Mouse (Mus musculus) v-Abl transformed pro-B cells (cell line): ENCODE measurements around the gene Cntfr.
"Not testable (repeated sequence)": the region's sequence is repeated elsewhere in the genome, so short reads cannot be mapped to it uniquely, and the experiment has no call there.

Source experiments
- in situ Hi-C, 2 experiments: fragments of 400-800 bp; cut with MboI; formaldehyde crosslinking; loops; one replicate each; pipeline ENCODE4 v1.15.1; 2025; ENCODE audit not compliant: unreplicated experiment in 2 of 2

The Cntfr gene

DNA sequence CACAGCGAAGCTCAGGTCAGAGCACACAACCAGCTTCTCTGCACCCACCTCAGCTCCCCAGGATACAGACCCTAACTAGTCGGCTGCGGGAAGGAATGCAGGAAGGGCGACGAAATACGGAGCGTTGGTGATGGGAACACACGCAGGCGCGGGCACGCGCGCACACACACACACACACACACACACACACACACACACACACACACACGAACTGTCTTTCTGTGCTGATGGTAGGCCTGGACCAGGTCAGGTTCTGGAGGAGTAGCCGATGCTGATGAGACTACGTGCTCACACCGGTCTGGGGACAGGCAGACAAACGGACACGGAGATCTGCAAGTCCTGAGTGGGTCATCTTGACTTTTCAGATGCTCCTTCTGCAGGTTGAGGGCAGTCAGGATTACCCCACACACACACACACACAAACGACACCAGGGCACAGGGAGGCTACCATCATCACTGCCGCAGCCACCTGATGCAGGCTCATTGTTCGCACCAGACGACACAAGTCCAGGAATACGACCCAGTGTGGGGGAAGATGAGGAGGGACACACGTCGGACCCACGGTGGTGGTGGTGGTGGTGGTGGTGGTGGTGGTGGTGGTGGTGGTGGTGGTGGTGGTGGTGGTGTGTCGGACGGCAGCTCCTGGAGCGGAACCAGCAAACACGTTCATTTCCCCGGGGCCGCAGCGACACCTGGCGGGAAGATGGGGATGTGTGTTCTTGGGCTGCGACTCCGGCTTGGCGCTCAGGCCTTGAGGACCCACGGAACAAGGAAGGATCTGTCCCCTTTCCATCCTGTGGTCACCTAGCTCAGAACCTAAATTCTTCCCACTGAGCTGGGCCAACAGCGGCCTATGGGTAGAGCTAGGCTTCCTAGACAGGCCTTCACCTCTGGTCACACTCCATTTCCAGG is at the start of gene Cntfr:
TSS of gene Cntfr (minus strand) at position 160 of the 912 bp plus-strand sequence.
- in situ Hi-C loops = not testable (repeated sequence)

DNA sequence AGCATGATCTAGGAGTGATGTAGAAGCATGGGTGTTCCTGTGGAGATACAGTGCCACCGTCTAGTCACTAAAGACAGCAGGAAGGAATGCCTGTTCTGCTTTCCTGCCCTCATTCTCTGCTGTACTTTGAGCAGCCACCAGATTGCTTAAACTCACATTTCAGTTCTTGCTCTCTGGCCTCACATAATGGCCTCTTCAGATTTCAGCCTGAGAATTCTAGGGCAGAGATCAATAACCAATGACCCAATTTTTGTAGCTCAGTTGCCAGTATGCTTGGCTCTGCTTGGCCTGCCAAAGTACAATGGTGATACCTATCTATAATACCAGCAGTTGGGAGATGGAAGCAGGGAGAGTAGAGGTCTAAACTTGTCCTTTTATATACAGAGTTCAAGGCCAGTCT is 48.1 kb upstream of the Cntfr start:
- in situ Hi-C loops = loop anchor here in 1 of 2 experiments (25.0 kb wide), 1 partner anchor 1033 kb away; the partner anchor contains the start of genes Aptx and Dnaja1

DNA sequence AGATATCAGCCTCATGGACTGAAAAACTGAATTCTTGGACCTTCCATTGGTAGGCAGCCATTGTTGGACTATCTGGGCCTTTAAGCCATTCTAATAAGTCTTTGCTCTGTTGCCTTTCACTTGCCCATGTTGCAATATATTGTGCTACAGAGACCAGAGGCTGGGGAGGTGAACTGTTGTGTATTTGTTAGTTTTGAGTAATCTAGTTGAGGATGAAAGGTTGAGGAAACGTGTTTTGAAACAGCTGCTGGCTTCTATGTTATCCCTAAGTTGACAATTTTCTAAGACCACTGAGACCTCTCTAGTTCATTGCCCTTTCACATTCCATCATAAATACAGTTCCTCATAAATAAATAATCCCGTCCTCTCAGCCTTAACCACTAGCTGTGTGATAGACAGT is 47.2 kb upstream of the Cntfr start:
- in situ Hi-C loops = loop anchor here in 1 of 2 experiments (25.0 kb wide), 1 partner anchor 1032 kb away; the partner anchor contains the start of genes Aptx and Dnaja1

DNA sequence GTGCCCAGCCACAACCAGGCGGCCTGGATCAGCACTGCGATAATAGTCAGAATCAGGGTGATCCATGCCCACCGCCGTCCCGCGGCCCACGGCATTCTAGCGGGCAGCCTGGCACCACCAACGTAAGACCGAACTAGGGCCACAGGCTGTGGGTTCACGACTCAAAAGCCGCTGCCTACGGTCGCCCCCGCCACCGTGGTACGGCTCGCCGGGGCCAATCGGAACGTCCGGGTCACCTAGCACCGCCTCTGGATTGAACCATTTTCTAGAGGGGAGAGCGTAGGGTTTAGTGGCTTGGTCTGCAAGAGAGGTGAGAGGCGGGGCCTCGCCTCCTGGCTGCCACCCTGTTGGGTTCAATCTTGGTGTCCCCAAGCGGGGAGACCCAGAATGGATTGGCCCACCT is 44.3 kb upstream of the Cntfr start:
- in situ Hi-C loops = loop anchor here in 1 of 2 experiments (25.0 kb wide), 1 partner anchor 1029 kb away; the partner anchor contains the start of genes Aptx and Dnaja1

DNA sequence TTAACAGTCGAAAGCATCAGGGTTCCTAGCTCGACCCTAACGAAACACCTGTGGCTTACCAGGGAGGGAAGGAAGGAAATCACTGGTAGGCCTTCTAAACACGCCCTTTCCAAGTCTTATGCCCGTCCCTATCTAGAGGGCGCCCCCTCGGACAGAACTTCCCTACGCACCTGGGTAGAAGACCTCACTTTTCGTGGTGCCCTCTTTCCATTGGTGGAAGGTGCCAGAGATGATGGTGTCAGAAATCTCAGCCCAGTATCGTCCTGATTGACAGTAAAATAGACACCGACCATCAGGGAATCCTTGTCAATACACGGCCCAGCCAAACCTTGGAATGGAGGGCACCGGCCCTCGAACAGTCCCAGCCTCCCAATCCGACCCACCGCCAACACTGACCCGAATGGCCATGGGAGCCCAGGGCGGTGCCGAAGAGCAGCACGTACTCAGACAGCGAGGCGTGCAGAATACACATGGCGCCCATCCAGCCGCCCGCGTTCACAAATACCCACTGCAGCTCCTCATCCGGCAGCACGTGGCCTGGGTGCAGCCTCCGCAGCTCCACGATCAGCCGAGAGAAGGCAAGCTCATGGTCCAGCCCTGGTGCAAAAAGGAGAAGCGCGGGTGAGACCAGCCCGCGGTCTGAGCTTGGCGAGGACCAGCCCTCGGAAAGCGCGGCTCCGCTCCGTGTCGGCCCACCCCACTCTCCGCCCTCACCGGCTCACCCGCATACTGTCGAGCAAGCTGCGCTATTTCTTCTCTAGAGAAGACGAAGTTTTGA is 43.7 kb upstream of the Cntfr start:
- in situ Hi-C loops = loop anchor here in 1 of 2 experiments (25.0 kb wide), 1 partner anchor 1028 kb away; the partner anchor contains the start of genes Aptx and Dnaja1

DNA sequence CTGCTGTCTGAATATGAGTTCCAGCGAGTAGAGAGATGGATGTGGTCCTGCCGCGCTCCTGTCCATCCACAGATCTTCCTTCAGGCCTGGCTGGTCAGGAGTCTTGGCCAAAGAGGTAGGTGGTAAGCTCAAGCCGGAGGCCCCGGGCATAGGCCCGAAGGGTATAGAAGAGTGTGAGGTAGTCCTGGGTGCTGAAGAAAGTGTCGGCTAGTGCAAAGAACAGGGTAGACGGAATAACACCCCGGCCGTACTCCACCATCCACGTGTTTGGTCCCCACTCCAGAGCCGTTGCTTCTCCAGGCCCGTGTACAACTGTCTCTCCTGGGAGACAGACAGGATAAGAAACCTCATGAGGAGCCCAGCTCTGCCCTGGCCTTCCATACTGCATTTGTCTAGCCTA is 42.4 kb upstream of the Cntfr start:
- in situ Hi-C loops = loop anchor here in 1 of 2 experiments (25.0 kb wide), 1 partner anchor 1027 kb away; the partner anchor contains the start of genes Aptx and Dnaja1

DNA sequence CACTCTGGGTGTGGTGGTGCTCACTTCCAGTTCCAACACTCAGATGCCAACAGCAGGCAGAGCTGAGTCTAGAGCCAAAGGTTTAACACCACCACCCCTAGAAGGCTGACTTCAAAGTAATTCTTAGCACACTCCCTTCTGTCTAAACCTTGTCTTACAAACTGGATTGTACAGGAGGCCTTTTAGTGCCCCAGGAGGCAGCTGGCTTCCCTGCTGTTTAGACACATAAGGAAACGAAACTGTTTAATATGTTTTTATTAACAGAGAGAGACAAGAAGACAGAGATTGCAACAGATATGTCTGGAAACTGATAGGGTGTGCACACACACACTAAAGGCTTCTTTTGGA is 41.3 kb upstream of the Cntfr start:
- in situ Hi-C loops = loop anchor here in 1 of 2 experiments (25.0 kb wide), 1 partner anchor 1026 kb away; the partner anchor contains the start of genes Aptx and Dnaja1

DNA sequence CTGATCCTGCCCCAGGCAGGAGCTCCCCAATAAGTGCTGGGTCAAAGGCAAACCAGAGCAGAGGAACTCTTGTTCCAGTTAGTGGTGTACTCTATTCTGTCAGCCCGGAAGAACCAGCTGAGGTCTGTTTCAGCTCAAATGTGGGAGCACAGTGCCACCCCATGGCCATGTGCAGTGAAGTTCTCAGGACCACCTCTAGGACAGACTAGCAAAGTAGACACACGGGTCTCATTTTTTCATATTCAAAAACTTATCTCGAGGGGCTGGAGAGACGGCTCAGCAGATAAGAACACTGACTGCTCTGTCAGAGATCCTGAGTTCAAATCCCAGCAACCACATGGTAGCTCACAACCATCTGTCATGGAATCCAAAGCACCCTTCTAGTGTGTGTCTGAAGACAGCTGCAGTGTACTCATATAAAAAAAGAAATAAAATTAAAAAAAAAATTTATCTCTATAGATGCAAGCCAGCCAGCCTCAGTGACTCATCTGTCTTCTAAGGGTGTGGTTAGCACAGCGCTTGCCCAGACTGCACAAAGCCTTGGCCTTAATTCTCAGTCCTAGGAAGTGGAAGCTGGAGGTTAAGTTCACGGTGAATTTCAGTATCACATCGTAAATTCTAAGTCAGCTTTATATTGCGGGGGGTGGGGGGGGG is 40.8 kb upstream of the Cntfr start:
- in situ Hi-C loops = loop anchor here in 1 of 2 experiments (25.0 kb wide), 1 partner anchor 1025 kb away; the partner anchor contains the start of genes Aptx and Dnaja1

DNA sequence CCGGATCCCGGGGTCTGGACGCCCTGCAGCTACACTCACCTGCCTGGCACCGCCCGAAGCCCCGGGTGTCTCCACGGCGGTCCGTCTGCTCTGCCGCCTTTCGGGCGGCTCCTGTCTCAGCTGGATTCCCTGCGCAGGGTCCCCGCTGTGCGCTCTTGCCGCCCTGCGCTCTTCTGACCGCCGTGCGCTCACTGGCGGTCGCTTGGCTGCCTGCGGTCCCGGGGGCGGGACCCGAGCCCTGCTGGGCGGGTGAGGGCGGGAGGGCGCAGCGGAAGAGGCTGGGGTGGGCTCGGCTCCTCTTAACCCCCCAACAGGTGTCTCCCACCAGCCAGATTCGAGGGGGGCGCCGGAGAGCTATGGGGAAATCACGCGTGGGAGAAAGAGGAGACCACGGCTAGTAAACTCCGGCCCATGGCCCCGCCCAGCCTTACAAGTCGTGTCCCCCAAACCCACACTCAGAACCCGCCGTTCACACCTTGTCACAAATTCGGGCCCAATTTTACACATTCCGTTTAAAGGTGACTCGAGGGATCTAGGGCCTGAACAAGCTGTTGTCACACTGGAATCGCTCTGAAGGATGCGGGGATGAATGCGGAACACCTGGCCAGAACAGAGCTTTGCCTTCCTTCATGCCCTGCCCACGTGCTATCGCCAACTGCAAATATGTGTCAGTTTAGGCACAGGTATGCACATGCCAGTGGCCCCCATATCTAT is 34.3 kb upstream of the Cntfr start, which contains the start of gene Arid3c:
TSS of gene Arid3c (minus strand) at position 91 of the 714 bp plus-strand sequence.
- in situ Hi-C loops = loop anchor here in 1 of 2 experiments (25.0 kb wide), 1 partner anchor 1019 kb away; the partner anchor contains the start of genes Aptx and Dnaja1

DNA sequence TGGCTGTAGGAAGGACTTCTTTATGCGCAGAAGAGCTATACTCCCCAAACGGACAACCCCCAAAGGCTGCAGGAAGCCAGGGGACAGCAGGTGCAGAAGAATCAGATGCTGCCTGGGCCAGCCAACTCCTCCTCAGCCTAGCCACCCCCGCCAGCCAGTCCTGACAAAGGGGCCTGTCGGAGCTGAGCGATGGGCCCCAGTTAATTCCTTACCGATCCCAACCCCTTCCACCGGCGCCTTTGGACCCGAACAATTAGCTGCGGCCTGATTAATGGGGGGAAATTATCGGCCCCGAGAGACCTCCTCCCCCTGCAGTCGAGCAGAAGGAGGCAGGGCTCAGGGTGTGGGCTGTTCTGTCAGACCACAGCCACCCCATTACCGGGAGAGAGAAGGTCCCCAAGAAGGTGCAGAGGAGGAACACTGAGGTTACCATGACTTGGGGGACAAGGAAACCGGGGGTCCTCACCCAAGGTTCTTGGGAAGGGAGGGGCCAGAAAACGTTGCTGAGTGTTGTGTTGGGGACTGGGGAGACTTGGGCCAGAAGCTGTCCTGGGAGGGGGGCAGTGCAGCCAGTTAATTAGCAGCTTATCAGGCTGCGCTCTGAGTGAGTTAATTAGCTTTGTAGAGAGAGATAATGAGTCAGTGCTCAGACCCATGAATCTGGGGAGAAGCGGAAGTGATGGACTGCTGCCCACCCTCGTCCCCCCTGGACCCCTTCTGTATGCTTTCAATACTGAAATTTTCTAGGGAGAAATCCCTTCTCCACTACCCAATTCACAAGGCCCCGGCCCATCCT is 30.1 kb upstream of the Cntfr start:
- in situ Hi-C loops = loop anchor here in 1 of 2 experiments (25.0 kb wide), 1 partner anchor 1015 kb away; the partner anchor contains the start of genes Aptx and Dnaja1

DNA sequence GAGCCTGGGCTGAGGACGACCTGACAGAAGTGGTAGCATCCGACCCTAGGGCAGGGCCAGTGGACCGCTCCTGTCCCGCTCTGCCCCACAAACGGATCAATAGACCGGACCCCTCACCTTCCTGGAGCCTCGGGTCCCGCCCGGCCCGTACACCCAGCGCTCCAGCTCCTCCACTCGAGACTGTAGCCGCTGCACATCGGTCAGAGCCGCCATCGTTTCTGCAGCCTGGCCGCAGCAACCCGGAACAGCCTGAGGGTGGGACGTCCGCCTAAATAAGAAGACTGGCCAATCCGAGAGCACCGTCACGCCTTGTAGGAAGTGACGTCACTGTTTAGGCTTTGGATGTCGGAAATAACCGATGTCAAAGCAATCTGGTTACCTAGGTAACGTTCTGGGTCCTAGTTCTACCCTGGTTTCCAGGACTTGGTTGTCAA is 26.0 kb upstream of the Cntfr start, which contains the start of gene Dctn3:
TSS of gene Dctn3 (minus strand) at position 253 of the 434 bp plus-strand sequence.
- in situ Hi-C loops = loop anchor here in 1 of 2 experiments (25.0 kb wide), 1 partner anchor 1011 kb away; the partner anchor contains the start of genes Aptx and Dnaja1

DNA sequence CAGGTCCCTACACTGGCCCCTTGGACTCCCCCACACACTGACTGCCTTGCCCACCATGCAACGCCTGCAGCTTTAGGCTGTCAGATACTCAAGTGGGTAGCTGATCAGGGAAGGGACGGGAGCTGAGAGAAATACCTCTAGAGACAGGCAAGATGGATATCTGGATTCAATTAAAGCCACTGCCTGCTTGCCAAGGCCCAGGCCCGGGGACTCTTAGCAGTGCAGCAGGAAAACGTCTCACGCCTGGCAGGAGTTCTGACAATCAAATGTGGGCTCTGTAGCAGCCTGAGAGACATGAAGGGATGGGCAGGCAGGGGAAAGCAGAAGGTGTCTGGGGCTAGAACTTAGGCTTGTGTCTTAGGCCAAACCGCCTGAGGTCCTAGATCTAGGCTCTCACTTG is 19.9 kb upstream of the Cntfr start:
- in situ Hi-C loops = loop anchor here in 1 of 2 experiments (25.0 kb wide), 1 partner anchor 1005 kb away; the partner anchor contains the start of genes Aptx and Dnaja1

DNA sequence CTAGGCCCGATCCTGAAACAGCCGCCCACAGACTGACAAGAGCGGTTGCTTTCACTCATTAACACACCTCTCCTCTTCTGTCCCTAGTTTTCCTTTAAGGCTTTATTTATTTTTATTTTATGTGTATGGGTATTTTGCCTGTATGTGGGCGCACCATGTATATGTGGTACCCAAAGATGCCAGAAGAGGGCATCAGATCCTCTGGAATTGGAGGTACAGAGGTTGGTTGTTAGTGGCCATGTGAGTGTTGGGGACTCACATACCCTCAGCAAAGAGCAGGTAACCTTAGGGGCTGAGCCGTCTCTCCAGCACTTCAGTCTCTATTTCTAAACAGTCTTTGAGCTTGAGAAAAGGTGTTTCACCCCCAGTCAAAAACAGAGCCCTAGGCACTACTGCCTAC is 18.7 kb upstream of the Cntfr start:
- in situ Hi-C loops = loop anchor here in 1 of 2 experiments (25.0 kb wide), 1 partner anchor 1003 kb away; the partner anchor contains the start of genes Aptx and Dnaja1

DNA sequence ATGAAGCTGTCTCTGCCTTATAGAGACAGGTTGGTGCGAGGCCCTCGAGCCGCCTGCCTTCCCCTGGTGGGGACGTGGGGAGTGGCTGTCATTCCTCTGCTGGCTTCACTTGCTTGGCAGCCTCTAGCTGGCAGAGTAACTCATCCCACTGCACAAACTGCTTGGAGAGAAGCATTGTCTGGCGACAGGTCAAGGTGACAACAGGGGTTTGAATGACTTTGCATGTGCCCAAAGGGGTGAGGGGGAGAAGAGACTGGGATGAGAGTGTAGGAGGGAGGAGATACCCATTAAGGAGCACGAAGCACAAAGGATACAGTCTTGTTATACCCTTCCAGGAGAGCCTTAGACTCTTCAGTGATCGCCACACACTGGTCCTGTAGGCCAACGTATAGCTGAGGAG is 18.2 kb upstream of the Cntfr start:
- in situ Hi-C loops = loop anchor here in 1 of 2 experiments (25.0 kb wide), 1 partner anchor 1003 kb away; the partner anchor contains the start of genes Aptx and Dnaja1

DNA sequence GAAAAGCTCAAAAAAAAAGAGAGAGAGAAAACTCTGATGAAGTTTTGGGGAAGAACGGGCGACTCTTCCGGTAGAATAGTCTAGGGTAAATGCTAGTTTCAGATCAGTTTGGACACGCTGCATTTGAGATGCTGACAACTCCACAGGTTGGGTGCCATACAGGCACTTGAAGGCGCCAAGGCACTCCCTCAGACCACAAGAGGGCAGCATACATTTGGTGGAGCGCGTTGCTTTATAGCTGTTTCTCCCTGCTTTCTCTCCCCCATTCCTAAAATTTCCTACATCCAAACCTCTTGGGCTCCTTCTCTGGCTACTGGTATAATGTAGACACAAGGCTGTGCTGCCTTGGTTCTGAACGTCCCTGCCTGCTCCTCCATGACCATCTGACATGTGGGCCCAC is 17.4 kb upstream of the Cntfr start:
- in situ Hi-C loops = loop anchor here (5.0 to 25.0 kb wide), 2 partner anchors 247 to 1002 kb away; partner anchors contain the start of genes Nudt2 (in 2 of the 2), Aptx (in 1 of the 2) and Dnaja1 (in 1 of the 2)

DNA sequence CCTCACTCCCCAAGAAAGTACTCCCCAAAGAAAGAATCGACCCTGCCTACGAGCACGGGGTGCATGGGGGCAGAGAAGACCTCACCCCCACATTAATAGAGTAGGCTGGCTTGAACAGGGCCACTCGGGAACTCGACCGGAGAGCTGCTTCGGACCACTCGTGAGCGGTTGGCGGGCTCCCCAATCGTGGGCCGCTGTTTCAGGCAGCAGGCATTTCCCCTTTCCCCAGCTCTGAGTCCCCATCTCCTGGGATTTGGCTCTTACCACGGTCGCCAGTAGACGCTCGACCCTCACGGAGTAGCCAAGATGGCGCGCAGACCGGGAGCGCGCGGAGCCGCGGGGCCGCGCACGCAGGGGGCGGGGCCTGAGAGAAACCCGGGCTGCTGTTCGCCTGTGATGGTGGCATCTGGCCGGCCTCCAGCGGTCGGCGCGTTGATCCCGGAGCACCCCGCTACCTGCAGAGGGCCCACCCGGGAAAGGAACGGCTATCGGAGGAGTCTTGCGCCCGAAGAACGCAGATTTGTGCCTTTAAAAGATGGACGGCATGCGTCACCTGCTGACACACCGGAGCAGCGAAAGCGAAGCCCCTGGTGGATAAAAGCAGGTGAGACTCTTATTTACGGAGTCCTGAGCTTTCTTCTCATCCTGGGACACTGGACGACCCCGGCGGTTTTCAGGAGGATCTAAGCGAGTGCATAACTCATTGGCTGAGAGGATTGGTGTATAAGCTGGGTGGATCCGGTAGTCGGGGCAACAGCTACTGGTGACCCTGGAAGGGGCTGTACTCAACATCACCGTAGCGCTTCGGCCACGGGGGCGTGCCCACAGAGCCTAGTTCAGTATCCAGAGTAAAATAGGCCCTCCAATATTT is 16.5 kb upstream of the Cntfr start, which contains the start of gene Rpp25l:
TSS of gene Rpp25l (minus strand) at position 338 of the 871 bp plus-strand sequence.
- in situ Hi-C loops = loop anchor here (5.0 to 25.0 kb wide), 2 partner anchors 246 to 1001 kb away; partner anchors contain the start of genes Nudt2 (in 2 of the 2), Aptx (in 1 of the 2) and Dnaja1 (in 1 of the 2)
